Mouse (Mus musculus) kidney, adult 8-10 months (tissue): Measurements from ENCODE around the gene Babam2.

Source experiments
- DNase-seq, 2 experiments: peaks; one replicate each; pipeline ENCODE4 v3.0.0; 2022

The Babam2 gene

DNA sequence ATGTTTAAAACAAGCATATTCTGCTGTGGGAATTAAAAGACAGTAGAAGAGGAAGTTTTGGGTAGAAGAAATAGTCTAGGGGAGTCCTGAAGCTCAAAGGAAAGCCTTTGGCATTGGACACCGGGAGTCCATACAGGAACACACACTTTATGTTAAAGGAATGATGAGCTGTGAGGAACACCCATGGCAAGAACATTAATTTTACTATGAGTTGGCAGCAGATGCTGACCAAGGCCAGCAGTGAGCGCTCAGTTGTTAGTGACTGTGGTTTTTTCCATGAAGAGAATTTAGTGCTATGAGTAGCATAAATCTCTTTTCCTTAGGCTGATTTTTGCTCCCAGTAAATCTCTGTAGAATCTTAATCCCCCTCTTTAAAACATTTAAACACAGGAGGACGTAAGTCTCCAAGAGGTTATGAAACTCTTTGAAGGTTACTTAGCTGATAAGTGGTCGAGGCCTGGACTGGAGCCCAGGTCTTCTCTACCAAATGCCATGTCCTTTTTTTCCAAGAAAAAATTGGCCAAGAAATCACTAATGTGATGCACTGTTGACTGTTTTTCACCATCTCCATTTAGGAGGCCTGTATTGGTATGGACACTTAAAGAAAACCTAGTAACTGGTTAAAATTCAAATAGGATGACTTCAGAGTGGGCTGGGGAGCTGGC is 18.1 kb downstream of the Babam2 start:
- no peak for DNase-seq

DNA sequence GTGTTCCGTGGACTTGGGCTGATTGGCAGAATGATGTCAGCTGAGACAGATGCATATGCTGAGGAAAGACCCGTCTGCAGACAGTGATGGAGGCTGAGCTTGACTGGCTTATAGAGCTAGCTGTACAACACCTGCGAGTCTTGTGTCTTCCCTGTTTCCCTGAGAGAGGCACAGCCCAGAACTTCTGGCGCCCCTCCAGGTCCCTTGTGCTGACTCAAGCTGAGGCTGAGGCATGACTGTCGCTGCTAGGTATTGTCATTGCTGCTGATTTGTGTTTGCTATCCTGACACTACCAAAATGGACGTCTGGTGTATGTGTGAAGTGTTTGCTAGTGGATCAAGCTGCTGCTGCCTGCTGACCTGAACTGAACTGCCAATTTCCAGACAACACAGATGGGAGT is 27.0 kb downstream of the Babam2 start:
- no peak for DNase-seq

DNA sequence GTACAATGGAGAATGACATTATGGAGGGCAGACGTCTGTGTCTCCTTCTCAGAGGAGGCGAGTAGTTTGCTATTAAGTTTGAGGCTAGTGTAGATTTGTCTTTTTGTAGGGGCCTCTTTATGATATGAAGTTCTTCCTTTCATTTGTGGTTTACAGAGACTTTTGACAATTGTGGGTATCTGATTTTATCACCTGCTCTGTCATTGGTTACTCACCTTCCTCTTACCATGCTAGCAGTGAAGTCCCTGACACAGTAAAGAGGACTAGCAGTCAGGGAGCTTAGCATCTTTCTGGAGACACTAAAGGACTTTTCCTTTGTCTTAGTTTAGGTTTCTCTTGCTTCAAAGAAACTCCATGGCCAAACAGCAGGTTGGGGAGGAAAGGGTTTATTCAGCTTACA is 28.4 kb downstream of the Babam2 start:
- DNase-seq, result no peak

DNA sequence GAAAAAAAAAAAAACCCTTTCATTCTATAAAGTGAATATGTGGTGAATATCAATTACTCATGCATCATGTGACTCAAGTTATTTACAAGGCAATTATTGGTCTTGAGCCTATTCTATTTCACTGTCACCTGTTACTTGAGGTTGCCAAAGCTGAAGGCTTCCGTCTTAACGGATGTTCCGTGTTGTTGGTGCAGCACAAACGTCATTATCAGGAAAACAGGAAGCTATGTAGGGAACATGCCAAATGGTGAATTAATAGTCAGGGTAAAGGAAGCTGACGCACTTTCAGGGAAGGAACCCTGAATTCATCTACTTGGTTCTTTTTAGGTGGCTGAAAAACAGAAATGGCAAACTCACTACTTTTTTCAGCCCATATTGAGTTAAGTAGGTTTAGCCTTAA is 30.0 kb downstream of the Babam2 start:
- peak in 1 of 2 experiments; percentile 47 for DNase-seq

DNA sequence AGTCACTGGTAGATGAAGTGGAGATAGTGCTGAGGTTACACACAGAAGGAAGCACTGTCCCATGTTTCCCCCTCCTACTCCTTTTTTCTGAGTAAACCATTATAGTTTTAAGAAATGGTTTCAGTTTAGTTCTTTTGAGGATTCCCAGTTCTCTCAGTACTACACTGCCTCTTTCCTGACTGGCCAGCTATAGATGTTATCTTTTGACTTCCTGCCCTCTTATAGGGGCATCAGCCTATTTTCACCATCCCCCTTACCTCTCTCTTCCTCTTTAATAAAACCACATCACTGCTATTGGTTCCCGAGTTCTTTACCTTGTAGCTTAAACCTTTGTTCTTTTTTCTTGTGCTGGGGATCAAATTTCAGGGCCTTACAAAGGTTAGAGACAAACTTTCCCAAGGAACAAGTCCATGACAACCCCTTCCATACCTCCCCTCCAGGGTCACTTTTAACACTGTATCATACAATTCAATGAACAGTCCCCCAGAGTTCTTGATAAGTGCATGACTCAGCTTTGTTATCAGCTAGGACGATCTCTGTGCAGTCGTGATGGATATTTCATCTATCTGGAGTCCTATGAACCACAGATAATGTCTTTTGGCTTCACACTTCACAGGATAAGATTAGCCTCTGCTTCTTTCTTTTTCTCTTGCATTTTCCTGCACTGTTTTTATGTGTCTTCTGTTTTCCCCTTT is 35.3 kb downstream of the Babam2 start:
- no peak for DNase-seq

DNA sequence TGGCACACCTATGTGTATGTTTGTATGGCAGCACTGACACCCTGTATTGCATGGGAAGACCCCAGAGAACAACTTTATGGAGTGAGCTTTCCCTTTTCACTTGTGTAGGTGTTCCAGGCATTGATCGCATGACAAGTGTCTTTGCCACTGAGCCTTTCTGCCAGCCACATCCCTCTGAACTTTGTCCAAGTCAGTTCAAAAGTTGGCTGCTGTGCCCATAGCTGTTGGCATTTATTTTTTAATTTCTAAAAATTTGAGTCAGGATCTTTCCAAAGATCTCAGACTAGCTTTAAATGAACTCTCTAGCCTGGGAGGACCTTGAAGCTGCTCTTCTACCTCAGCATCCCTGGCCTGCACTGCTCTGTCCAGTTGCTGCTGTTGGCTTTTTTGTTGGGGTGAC is 44.4 kb downstream of the Babam2 start:
- no peak for DNase-seq

DNA sequence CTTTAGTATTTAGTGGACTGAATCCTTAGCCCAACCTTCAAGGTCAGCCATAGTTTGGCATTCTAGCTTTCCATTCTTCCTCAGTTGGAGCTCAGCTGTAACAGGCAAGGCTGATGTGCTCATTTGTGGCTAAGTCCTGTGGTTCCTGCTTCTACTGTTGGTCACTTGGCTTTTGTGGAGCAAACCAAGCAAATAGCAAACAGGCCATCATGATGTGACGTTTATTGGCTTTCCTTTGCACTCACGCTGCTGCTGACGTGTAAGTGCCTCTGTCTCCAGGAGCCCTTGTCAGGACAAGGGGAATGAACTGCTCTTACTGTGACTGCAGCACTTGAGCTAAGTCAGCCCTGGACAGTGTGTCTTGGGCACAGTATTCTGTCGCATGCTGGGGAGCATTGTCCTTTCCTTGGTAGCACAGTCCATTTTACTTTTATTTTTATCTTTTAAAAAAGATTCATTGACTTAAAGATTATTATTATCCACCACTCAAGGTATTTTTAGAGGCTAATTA is 45.1 kb downstream of the Babam2 start:
- no peak for DNase-seq

DNA sequence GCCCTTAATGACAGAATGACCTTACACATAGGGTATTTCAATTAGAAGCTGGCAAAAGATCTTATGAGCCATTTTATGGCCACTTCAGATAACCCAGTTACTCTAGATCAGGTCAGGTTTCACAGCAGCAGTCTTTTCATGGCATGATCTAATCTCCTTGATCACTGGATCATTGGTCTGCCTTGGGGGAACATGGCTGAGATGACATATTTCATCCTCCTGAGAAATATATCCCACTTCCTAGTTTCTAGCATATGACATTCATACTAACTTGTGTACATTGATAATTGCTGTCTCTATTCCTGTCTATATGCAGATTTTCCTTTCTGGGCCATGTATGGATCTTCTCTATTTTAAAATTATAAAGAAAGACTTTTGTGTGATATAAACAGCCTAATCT is 51.9 kb downstream of the Babam2 start:
- DNase-seq, result no peak

DNA sequence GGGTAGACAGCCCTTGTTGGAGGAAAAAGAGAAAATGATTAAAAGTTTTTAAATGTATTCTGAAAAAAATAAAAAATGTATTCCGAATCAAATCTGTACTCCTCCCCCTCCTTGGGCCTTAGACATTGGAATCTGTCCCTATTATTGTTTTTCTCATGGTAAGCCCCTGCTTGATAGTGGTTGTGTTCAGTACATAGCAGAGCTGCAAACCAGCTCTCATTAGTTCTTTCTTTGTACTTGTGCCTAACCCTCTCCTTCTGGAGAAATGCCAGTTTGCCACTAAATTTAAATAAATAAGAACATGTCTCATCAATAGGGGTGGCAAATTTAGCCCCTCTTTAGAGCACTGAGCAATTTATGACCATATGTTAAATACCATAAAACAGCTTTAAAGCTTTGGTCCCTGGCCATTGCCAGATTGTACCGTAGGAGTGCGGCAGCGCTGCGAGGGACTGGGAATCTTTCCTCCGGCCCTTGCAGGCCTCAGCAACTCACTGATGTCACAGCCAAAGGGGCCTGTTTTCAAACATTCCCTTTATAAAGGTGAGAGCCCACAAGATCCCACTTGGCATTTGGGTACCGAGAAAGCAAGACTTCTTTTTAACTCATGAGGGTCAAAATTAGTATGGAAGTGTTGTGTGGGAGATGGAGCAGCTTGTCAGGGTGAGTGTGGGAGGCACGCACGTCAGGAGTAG is 52.9 kb downstream of the Babam2 start:
- DNase-seq, result no peak

DNA sequence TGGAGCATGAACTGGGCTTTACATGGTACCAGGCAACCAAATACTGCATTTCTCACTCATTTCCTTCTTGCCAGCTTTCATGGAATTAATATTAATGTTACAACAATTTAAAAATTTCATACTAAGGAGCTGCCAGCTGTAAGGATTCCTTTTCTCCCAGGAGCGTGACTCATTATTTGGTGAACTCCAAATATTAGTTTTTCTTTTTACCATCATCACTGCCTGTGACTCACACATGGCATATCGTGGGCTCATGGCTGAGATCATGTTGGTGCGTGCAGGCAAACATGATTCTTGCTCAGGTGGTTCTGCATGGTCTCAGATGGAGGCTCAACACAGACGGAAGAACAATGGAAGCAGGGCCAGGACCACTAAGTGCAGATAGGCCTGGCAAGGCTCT is 53.5 kb downstream of the Babam2 start:
- no peak for DNase-seq

DNA sequence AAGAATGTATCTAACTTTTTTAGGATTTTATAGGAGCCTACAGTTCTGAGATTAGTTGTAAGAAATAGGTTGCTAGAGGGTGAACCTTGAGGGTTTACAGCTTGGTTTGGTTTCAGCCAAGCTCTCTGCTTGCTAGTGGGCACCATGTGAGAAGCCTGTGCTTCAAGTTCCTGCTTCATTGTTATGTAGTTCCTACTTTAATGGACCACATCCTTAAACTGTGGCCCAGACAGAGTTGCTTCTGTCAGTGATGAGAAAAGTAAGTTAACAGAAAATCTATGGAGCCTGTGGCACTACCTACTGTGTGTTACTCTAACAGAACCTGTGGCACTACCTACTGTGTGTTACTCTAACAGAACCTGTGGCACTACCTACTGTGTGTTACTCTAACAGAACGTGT is 57.1 kb downstream of the Babam2 start:
- DNase-seq, result no peak

DNA sequence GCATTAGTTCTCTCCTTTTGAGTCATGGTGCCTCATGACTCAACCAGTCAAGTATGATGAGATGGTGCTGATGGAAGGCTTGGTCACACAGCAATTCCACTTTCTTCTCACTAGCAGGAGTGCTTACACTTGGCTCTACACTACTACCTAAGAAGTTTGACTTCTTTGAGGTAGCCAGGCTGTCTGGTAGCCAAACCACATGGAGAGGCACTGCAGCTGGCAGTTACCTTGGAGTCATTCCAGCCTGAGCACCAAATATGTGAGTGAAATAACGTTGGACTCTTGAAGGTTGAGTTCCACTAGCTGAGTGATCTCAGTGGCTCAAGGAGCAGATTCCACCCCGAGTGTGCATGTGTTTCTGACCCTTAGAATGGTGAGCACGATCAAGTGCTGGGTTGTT is 57.8 kb downstream of the Babam2 start:
- DNase-seq, result peak; percentile 16 to 21

DNA sequence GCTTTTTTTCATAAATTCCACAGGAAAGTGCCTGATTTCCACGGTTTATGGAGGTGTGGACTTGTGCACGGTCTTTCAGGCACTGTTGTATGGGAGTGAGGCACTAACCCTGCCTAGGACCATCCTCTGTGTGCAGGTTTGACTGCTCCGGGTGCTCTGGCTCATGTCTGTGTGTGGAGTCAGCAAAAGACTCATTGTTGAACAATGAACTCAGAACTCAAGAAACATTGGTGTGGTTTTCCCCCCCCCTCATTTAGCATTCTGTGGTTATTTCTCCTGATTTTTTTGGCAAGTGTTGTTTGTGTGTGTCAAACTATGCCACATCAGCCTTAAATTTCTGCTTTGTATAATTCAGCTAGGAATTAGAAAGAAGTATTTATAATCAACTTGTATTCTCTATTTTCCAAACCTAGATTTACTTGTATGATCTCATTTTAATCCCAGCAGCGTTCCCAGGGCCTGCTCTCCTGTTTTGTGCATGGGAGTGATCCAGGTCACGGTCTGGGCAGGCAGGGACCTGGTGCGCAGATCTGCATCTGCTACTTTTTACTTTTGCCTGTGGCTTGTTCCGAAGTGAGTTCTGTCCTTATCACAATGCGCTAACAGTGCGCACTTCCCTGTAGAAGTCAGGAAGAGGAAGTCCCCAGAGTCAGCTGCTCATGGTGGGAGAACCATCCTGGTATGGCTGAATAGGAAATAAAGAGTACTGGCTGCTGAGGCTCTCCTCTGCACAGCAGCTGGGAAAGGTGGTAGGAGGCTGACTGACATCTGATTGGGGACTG is 61.0 kb downstream of the Babam2 start:
- DNase-seq, result no peak

DNA sequence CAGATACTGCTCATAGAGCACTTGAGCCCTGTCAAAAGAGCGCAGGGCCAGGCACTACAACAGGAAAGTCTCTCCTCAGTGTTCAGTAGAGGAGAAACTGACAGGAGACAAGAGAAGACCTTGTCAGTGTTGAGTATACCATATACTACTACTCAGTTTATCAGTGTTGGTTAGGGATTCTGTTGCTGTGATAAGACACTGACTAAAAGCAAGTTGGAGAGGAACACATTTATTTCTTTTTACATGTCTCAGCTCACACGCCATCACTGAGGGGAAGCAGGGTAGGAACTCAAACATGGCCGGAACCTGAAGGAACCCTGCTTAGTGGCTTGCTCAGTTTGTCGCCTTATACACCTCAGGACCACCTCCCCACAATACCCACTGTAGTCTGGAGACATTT is 64.4 kb downstream of the Babam2 start:
- no peak for DNase-seq

DNA sequence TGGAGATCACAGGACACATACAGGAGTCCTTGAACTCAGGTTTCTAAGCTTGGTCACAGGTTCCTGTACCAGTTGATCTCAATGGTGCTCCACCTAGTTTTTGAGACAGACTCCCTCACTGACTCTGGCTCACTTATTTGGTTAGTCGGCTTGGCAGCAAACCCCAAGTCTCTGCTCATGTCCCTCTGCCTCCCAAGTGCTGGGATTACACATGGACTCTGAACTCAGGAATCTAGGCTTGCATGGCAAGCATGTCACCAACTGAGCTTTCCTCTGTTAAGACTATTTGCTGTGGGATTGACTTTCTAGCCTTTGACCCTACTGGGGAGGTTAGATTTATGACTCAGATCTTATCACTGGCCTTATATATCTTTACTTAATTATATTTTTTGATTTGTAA is 65.3 kb downstream of the Babam2 start:
- DNase-seq, result peak in 1 of 2 experiments; percentile 19

DNA sequence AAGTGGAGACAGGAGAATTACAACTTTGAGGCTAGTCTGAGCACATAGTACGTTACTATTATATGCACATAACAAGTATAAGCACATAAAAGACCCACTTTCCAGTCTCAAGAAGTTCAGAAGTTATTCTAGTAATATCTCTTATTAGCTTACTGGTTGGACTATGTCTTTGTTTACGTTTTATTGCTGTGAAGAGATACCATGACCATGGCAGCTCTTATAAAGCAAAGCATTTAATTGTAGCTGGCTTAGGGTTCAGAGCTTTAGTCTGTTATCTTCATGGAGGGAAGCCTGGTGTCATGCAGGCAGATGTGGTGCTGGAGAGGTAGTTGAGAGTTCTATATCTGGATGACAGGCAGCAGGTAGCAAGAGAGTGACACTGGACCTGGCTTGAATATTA is 68.3 kb downstream of the Babam2 start:
- DNase-seq, result no peak

DNA sequence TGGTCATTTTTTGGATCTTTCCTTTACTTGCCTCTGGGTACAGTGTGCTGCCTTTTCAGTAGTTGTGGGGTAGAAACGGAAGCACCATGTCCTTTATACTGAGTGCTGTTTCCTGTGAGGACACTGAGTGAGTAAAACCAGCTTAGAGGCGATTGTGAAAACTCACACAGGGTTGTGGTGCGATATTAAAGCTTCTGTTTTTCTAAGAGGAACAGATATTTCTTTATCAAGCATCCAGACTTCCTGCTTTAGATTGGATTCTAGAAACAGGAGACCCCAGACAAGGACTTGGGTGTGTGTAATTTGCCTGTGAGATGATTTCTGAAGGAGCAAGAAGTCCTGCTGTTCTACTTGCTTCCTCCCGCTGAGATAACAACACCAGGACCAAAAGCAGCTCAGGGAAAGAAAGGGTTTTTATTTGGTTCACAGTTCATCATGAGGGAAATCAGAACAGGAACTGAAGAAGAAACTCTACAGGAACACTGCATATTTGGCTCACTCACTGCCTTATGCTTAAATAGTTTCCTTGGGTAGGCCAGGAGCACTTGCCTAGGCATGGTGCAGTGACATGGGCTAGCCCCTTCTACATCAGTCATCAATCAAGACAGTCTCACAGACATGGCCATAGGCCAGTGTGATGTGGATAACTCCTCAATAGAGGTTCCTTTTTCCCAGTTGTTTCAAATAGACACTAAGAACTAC is 69.5 kb downstream of the Babam2 start:
- DNase-seq, result no peak

DNA sequence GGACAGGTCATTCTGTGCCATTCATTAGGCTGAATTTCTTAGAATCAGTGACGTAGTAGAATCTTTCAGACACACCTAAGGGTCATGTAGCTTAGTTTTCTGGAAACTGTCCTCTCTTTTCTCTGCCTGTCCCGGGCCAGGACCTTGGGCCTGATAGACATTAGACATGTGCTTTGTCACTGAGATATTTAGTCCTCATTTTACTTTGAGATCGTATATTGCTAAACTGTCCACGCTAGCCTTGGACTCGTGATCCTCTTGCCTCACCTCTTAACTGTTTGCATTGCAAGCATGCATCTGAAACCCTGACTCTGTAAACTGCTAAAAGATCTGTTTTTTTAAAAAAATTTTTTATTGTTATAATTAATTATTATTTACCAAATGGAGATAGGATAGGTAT is 74.0 kb downstream of the Babam2 start:
- no peak for DNase-seq

DNA sequence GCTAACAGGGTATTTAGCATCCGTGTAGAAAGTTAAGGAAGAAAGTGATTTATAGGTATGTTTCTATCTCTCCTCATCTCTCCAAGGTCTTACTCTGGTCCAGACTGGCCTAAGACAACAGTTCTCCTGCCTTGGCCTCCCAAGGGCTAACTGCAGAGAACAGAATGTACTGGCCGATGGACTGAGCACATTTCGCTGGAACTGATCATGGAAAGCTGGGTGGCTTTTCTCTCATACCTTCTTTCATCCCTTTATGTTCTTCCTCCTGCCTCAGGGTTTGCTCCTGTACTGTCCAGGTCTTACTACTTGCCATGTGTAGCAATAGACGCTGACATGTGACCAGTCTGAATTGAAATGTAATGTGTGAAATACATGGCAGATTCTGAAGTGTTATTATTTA is 74.4 kb downstream of the Babam2 start:
- DNase-seq, result no peak

DNA sequence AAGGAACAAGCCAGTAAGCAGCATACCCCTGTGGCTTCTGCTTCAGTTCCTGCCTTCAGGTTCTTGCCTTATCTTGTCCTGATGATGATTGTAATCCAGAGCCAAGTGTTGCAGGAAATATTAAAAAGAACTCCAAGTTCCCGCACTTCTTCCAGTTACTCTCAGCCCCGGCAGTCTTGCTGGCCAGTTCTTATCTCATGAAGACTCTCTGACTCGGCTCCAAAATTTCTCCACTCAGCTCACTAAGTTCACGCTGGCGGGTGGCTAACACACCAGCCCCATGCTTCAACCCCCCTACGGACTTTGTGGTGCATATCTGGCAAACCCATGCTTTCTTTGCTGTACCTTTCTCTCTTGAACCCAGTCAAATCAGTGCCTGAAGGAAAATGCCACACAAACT is 77.5 kb downstream of the Babam2 start:
- no peak for DNase-seq

DNA sequence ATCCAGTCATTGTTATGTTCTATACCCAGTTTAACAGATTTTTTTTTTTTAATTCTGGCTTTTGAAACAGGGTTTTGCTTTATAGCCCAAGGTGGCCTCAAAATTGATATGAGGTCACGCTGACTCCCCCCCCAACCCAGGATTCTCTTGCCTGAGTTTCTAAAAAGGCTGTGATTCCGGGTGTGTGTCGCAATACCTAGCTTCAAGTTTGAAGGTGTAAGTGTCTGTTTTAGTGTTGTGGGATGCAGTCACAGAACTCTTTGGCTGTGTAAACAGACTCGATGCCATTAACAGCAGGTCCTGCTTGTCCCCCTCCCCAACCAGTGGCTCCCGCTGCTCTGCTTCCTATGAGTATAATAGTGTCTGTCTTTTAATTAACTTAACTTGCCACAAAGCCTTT is 84.1 kb downstream of the Babam2 start:
- no peak for DNase-seq

DNA sequence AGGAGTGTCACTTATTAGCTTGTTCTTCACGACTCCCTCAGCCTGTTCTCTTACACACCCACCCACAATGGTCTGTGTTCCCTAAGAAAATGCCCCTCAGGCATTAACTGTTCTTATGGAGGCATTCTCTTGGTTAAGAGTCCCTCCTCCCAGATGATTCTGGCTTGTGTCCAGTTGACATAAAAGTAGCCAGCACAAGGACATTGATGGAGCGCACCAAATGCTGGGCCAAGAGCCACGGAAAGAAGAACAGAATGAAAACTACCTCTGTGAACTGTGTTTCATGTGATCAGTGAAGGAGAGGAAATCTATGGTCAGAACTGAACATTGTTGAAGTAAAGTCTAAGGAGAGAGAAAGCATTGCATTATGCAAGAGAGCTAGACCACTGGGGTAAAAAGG is 89.7 kb downstream of the Babam2 start:
- no peak for DNase-seq

DNA sequence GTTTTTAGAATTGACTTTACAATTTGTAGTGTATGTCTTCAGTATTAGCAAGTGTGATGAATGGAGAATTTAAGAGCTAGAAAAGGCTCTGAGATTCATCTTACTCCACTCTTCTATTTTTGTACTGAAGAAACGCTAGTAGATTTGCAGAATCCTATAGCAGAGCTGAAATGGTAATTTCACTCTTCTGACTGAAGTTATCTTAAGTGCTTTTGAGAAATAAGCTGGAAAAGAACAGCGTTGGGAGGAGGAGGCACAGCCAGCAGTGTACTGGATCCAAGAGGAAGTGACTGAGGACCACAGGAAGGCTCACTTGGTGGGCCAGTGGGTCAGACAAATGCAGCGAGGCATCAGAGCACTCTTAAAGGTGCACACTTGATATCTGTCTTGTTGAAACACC is 90.1 kb downstream of the Babam2 start:
- no peak for DNase-seq
